Mouse (Mus musculus) thymus, adult 2 months (tissue): ENCODE data around the gene Nnmt.

Experiments
- CTCF ChIP-seq: fragments of 200-500 bp; IDR thresholded peaks from 2 replicates; pipeline ENCODE4 v1.5.1; 2012; ENCODE audit warnings: mild to moderate bottlenecking, control low read depth, low read length, moderate library complexity, borderline replicate concordance; ENCODE audit not compliant: control insufficient read depth, poor library complexity, insufficient read depth; ENCODE audit errors: extremely low read depth
- POLR2A ChIP-seq: fragments of 200-500 bp; IDR thresholded peaks from 2 replicates; pipeline ENCODE4 v1.6.1; 2012; ENCODE audit warnings: mild to moderate bottlenecking, low read length, control low read depth, moderate library complexity; ENCODE audit not compliant: control insufficient read depth, poor library complexity, insufficient read depth; ENCODE audit errors: extremely low read depth

- TF ChIP-seq POLR2A (no peak), CTCF (no peak)
Observed at GRCm38 (mm10) chr9:48596924-48597323, 8.0 kb downstream of the Nnmt start.
